Mouse (Mus musculus) cerebellum, postnatal 25 days (tissue): Measurements from ENCODE around the gene Slbp.

Experiments
- DNase-seq, 2 experiments: peaks; one replicate each; pipeline ENCODE4 v3.0.0; 2021; ENCODE audit warnings: mixed read lengths in 2 of 2

The Slbp gene

GRCm38 (mm10) chr5:33628820-33629300 is 23.5 kb downstream of the Slbp start:
- peak in 1 of 2 experiments; percentile 65 for DNase-seq

GRCm38 (mm10) chr5:33627968-33628367 is 24.4 kb downstream of the Slbp start:
- DNase-seq = no peak

GRCm38 (mm10) chr5:33623766-33624165 is 28.6 kb downstream of the Slbp start:
- DNase-seq = no peak

GRCm38 (mm10) chr5:33622671-33623070 is 29.7 kb downstream of the Slbp start:
- no peak for DNase-seq

DNA sequence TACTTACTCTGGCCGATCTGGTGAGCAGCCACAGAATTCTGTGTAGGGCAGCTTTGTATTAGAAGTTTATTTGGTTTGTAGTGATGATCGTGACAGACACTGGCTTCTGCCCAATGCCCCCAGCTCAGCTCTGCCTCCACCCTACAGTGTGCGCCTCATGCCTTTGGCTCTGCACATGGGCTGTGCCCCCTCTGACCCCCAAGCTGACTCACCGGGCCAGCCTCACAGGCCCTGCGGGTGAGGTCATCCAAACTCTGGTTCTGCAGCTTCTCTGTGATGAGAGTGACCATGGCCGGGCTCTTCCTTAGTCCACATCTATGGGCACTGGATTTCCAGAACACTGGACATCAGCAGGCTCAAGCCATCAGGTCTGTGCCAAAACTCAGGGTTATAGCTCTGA is 38.0 kb downstream of the Slbp start:
- DNase-seq = no peak

DNA sequence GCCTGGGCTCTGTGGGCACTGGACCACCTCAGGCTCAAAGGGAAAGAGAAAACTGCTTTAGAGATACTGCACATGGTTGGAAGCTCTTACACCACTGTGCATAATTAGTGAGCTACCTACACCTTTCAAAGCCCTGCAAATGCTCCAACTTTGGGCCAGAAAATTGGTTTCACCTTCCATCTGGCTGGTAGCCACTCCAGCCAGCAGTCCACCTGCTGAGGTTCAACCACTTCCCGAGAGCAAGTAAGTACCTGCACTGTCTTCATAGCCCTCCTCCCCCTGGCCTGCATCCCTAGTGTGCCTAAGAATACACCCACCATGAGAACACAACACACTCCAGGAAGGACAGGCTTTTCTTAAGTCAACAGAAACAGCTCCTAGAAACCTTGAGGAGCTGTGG is 40.6 kb downstream of the Slbp start:
- peak; percentile 45 to 47 for DNase-seq

- DNase-seq = no peak
Measured at GRCm38 (mm10) chr5:33609226-33609625, 43.1 kb downstream of the Slbp start.

DNA sequence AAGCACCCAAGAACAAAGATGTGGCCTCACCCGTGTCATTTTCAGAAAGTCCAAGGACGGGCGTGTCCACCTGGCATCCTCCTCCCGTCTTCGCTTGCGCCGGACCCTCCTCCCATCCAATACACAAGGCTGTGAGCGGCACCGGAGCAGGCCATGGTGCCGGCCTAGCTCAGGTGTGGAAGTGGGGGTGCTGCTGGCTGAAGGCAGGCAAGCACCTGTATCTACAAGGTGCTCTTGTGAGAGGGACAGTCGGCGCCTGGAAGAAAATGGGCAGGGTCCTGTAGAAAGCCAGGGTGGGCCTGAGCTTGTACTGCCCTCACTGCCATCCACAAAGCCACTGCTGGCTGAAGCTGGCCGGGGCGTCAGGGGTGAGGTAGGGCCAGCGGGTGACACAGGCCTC is 44.9 kb downstream of the Slbp start:
- DNase-seq = no peak

DNA sequence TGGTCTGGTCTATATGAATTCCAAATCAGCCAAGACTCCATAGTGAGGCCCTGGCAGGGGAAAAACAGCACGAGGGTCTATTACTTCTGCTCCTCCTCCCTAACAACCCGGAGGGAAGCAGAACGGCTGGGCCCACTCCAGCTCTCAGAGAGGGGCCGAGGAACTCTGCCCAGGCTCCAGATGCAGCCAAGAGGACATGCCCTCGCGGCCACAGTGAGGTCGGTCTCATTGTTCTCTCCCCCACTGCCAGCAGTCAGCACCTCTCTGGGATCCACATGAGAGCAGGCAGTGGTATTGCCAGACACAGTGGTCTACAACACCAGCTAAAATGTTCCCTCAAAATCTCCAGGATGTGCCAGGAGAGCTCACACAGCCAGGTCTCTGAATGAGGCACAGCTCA is 45.7 kb downstream of the Slbp start:
- DNase-seq = peak; percentile 41 to 57

GRCm38 (mm10) chr5:33605314-33605713 is 47.1 kb downstream of the Slbp start:
- peak; percentile 39 to 44 for DNase-seq

- peak in 1 of 2 experiments; percentile 27 for DNase-seq
Measured at GRCm38 (mm10) chr5:33593620-33594019, 58.8 kb downstream of the Slbp start.

GRCm38 (mm10) chr5:33589221-33589888 is 63.0 kb downstream of the Slbp start:
- DNase-seq = peak; percentile 81 to 90

DNA sequence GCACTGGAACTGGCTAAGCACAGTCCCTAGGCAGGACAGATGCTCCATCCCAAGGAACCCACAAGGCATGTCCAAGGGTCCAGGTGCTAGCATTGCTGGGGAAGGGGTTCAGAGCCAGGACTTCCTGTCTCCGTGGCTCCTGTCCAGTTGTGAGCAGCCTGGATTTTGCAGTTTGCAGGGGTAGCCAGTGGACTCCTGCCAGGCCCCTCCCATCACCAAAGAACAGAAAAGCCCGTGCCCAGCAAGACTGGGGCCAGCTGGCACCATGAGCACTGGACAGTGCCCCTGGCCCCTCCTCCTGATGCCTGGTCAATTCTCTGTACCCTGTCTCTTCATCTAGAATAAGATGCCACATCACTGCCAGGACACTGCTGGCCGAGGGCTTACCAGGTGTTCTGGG is 64.3 kb downstream of the Slbp start:
- no peak for DNase-seq

- DNase-seq = no peak
Measured at GRCm38 (mm10) chr5:33587498-33588058, 64.8 kb downstream of the Slbp start.
